Mouse (Mus musculus) c-Kit-positive CD71-positive TER-119-negative erythroid progenitor cells, embryonic 14.5 days (primary cell): ENCODE measurements at regions not wholly inside any gene's neighbourhood (a gene's known extent, or its start where the extent isn't known, plus 50 kb on each side); places are given as distances from the start of the nearest gene placed in this dataset.

ENCODE experiments used
- DNase-seq: peaks from one replicate; pipeline ENCODE4 v3.0.0-alpha.2; 2013; ENCODE audit warnings: low read depth

GRCm38 (mm10) chr11:19073265-19073664 lies 54.5 kb upstream of the Meis1 start:
- no peak for DNase-seq

GRCm38 (mm10) chr11:19073887-19074564 lies 55.2 kb upstream of the Meis1 start:
- DNase-seq, result no peak

- no peak for DNase-seq
Observed at GRCm38 (mm10) chr11:19091101-19091857, 72.5 kb upstream of the Meis1 start.

- no peak for DNase-seq
Observed at GRCm38 (mm10) chr11:19092967-19093745, 74.4 kb upstream of the Meis1 start.

GRCm38 (mm10) chr11:19093749-19094148 lies 75.0 kb upstream of the Meis1 start:
- no peak for DNase-seq

- no peak for DNase-seq
Observed at GRCm38 (mm10) chr11:19094183-19094582, 75.4 kb upstream of the Meis1 start.

- DNase-seq, result no peak
Observed at GRCm38 (mm10) chr11:19102981-19103568, 84.3 kb upstream of the Meis1 start.

GRCm38 (mm10) chr11:19107180-19107579 lies 88.4 kb upstream of the Meis1 start:
- DNase-seq, result no peak

- no peak for DNase-seq
Observed at GRCm38 (mm10) chr11:19109055-19109454, 90.3 kb upstream of the Meis1 start.

- no peak for DNase-seq
Observed at GRCm38 (mm10) chr11:19111916-19112575, 93.3 kb upstream of the Meis1 start.

GRCm38 (mm10) chr11:19117121-19117520 lies 98.3 kb upstream of the Meis1 start:
- no peak for DNase-seq

- DNase-seq, result no peak
Observed at GRCm38 (mm10) chr11:19118258-19118657, 99.5 kb upstream of the Meis1 start.

GRCm38 (mm10) chr11:19119927-19120827 lies 101.4 kb upstream of the Meis1 start:
- DNase-seq, result no peak

- DNase-seq, result no peak
Observed at GRCm38 (mm10) chr11:19120871-19121270, 102.1 kb upstream of the Meis1 start.

- no peak for DNase-seq
Observed at GRCm38 (mm10) chr11:19135375-19136050, 116.7 kb upstream of the Meis1 start.

- DNase-seq, result no peak
Observed at GRCm38 (mm10) chr11:19138423-19138822, 119.6 kb upstream of the Meis1 start.

GRCm38 (mm10) chr11:19138831-19139230 lies 120.0 kb upstream of the Meis1 start:
- no peak for DNase-seq

GRCm38 (mm10) chr11:19143267-19144000 lies 124.6 kb upstream of the Meis1 start:
- DNase-seq, result no peak

GRCm38 (mm10) chr11:19144506-19144905 lies 125.7 kb upstream of the Meis1 start:
- no peak for DNase-seq

- no peak for DNase-seq
Observed at GRCm38 (mm10) chr11:19145263-19145662, 126.5 kb upstream of the Meis1 start.
